Mouse (Mus musculus): ENCODE measurements around the gene Sertad2.

GRCm38 (mm10) chr11:20691000-20691399, 147.9 kb downstream of the Sertad2 start:
- TF ChIP-seq POLR2A (IDR thresholded peaks at IDR 0.05; ENCODE audit: insufficient read length, low read depth) (no peak), MYOD1 (IDR thresholded peaks at IDR 0.05; ENCODE audit: control insufficient read depth in 1 of 3, insufficient read length in 2 of 3, low read depth in 2 of 3) (no peak), REST (IDR thresholded peaks at IDR 0.05; ENCODE audit: insufficient read depth, insufficient read length) (no peak), MAX (IDR thresholded peaks at IDR 0.05; ENCODE audit: low read depth) (no peak), POLR2AphosphoS2 (IDR thresholded peaks at IDR 0.05; ENCODE audit: insufficient read length, low read depth) (no peak)

All from myocyte (in vitro differentiated cells).